Mouse (Mus musculus) kidney, postnatal 36 days (tissue): ENCODE results near the gene 4930513O06Rik.

ENCODE experiments used
- DNase-seq, 2 experiments: peaks; one replicate each; pipeline ENCODE4 v3.0.0; 2021 to 2022; ENCODE audit warnings: mixed read lengths in 2 of 2

The 4930513O06Rik gene

GRCm38 (mm10) chrX:139085943-139086342, at the start of gene 4930513O06Rik:
Gene 4930513O06Rik, plus strand, starts transcription at chrX:139086243.
- no peak for DNase-seq

GRCm38 (mm10) chrX:139037666-139038065, 48.4 kb upstream of the 4930513O06Rik start:
- DNase-seq: no peak

- no peak for DNase-seq
Observed at GRCm38 (mm10) chrX:139039314-139039713, 46.7 kb upstream of the 4930513O06Rik start.

- DNase-seq: no peak
Observed at GRCm38 (mm10) chrX:139041148-139041547, 44.9 kb upstream of the 4930513O06Rik start.

GRCm38 (mm10) chrX:139051976-139052375, 34.1 kb upstream of the 4930513O06Rik start:
- DNase-seq: no peak

GRCm38 (mm10) chrX:139053149-139053548, 32.9 kb upstream of the 4930513O06Rik start:
- no peak for DNase-seq

GRCm38 (mm10) chrX:139064078-139064477, 22.0 kb upstream of the 4930513O06Rik start:
- DNase-seq: no peak

GRCm38 (mm10) chrX:139078493-139078892, 7.5 kb upstream of the 4930513O06Rik start:
- DNase-seq: no peak

GRCm38 (mm10) chrX:139085077-139085476, 966 bp upstream of the 4930513O06Rik start, which contains the start of gene Serpina7:
Gene Serpina7, minus strand, starts transcription at chrX:139085236.
- peak in 1 of 2 experiments; percentile 18 for DNase-seq

GRCm38 (mm10) chrX:139097197-139097596, 11.2 kb downstream of the 4930513O06Rik start:
- no peak for DNase-seq

- DNase-seq: no peak
Observed at GRCm38 (mm10) chrX:139134031-139134430, 48.0 kb downstream of the 4930513O06Rik start.
